Mouse (Mus musculus) midbrain, embryonic 11.5 days (tissue): ENCODE measurements around the gene Clec2i. TPM values are rescaled to one million over a fixed set of nuclear protein-coding genes. Genes with fewer than 3 reads are reported as not detected.
"Not testable (repeated sequence)": the region's sequence is repeated elsewhere in the genome, so short reads cannot be mapped to it uniquely, and the experiment has no call there.

Experiments
- ATAC-seq: fragments of 200-750 bp; cut with Nextera tagmentation; 2 replicates; pipeline ENCODE4 v1.8.0; 2017; ENCODE audit warnings: moderate TSS enrichment, moderate library complexity; ENCODE audit not compliant: low FRiP score
- DNase-seq: peaks from one replicate; pipeline ENCODE4 v3.0.0; 2015; ENCODE audit warnings: low spot score; ENCODE audit errors: missing footprints
- H3K27ac ChIP-seq: fragments of 300-500 bp; sonication (generic); 2 replicates; pipeline ENCODE4 v1.5.1; 2014; ENCODE audit warnings: low read depth, low read length
- H3K27me3 ChIP-seq: fragments of 300-500 bp; sonication (generic); 2 replicates; pipeline ENCODE4 v1.6.1; 2014; ENCODE audit warnings: mild to moderate bottlenecking, low read length, moderate library complexity, mixed read lengths; ENCODE audit not compliant: control insufficient read depth, insufficient read depth
- H3K36me3 ChIP-seq: fragments of 300-500 bp; sonication (generic); 2 replicates; pipeline ENCODE4 v1.6.1; 2014; ENCODE audit warnings: mild to moderate bottlenecking, low read length, moderate library complexity, mixed read lengths; ENCODE audit not compliant: control insufficient read depth, insufficient read depth
- H3K4me1 ChIP-seq: fragments of 300-500 bp; sonication (generic); 2 replicates; pipeline ENCODE4 v1.6.1; 2014; ENCODE audit warnings: low read length; ENCODE audit not compliant: control insufficient read depth, insufficient read depth
- H3K4me2 ChIP-seq: fragments of 300-500 bp; sonication (generic); 2 replicates; pipeline ENCODE4 v1.6.1; 2014; ENCODE audit warnings: mild to moderate bottlenecking, moderate library complexity
- H3K4me3 ChIP-seq: fragments of 300-500 bp; sonication (generic); 2 replicates; pipeline ENCODE4 v1.5.1; 2014; ENCODE audit warnings: low read depth, low read length
- H3K9ac ChIP-seq: fragments of 300-500 bp; sonication (generic); 2 replicates; pipeline ENCODE4 v1.6.1; 2014; ENCODE audit warnings: low read length
- H3K9me3 ChIP-seq: fragments of 300-500 bp; sonication (generic); 2 replicates; pipeline ENCODE4 v1.6.1; 2016; ENCODE audit warnings: low read length; ENCODE audit not compliant: control insufficient read depth
- WGBS: fragments of 180-500 bp; shearing (Covaris S2); extraction: QIAGEN DNeasy Blood & Tissue Kit; methylation state at CpG from one replicate; pipeline ENCODE4 v1.1.7; 2014; 5-methylcytosine and 5-hydroxymethylcytosine counted together
- microRNA-seq: library from miRNA; unstranded; fragments of <30 nt; microRNA quantifications from one replicate; pipeline ENCODE4, GENCODE M21; 2017
- polyA plus RNA-seq: library from polyadenylated mRNA; unstranded; fragments of >200 nt; fragmentation: Nextera tagmentation; extraction: Ambion mirVana; gene quantifications from 2 replicates; pipeline ENCODE4 v1.2.1, GENCODE M21; 2014

Clec2i gene
- polyA plus RNA-seq, 1 experiment from 2014 or later = not detected

GRCm38 (mm10) chr6:128935889-128936665 is 48.7 kb downstream of the Clec2i start:
- DNase-seq, H3K4me3 ChIP-seq, H3K4me1 ChIP-seq, H3K27me3 ChIP-seq, H3K9me3 ChIP-seq, H3K4me2 ChIP-seq, H3K36me3 ChIP-seq, H3K9ac ChIP-seq, ATAC-seq, H3K27ac ChIP-seq: not testable (repeated sequence)
- 92% methylated on average over 4 of the region's 13 CpGs for WGBS

DNA sequence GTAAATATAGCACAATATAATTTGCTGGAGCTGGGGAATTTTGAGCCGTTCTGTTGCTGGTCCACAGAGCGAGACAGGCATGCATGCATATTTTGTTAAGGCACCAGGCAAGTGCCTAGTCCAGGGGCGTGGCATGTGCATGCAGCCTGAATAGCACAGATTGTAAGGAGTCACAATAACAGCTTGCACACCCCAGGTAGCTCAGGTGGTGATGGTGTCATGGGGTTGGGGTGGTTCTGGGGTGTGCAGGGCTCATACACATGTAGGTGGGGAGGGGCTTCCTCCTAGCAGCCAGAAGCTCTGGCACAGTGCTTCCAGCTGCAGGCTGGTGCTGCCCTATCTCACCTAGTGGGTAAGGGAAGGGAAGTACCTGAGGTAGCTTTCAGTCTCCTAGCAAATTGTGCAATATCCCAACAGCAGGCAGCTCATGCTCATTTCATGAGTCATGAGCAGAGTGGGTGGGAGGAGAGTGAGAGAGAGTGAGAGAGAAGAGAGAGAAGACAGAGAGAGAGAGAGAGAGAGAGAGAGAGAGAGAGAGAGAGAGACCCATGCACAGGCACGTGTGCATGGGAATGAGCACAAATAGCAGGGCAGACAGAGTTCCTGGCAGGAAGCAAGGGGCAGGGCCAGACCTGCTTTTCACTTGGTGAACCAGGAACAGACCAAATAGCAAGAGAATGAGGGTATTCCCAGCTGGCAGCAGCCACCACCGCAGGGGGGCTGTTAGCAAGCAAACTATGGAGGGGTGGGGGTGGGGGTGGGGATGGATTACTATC is 54.4 kb downstream of the Clec2i start:
- ATAC-seq (0 out of 2 replicates have a peak, but pooled peaks have one; percentile 33), DNase-seq (no peak)
- no peak overlapping the region for H3K4me3 ChIP-seq
- H3K9ac ChIP-seq = no peak overlapping the region
- WGBS = 86% methylated on average over 5 of the region's 5 CpGs
- H3K27ac ChIP-seq = no peak overlapping the region
- H3K36me3 ChIP-seq = no peaks in the 10 kb centered on the region
- no peaks in the 10 kb centered on the region for H3K27me3 ChIP-seq
- no peaks in the 10 kb centered on the region for H3K9me3 ChIP-seq
- H3K4me1 ChIP-seq = no peaks in the 10 kb centered on the region
- H3K4me2 ChIP-seq = no peak overlapping the region

DNA sequence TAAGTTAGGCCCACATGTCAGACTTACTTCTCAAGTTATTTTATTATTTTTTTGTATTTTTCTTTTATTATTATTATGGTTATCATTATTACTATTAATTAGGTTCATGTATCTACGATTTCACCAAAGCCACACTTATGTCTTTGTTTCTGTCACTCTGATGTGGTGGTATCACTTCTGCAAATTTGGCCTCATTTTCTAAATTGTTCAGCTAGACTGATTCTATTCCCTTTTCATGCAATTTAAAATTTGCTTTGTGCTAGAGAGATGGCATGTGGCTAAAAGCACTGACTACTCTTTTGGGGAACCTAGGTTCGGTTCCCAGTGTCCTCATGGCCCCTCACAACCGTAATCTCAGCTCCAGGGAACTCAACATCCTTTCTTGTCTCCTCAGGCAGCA is 58.2 kb downstream of the Clec2i start:
- H3K27ac ChIP-seq = no peak overlapping the region
- H3K9me3 ChIP-seq = no peaks in the 10 kb centered on the region
- H3K36me3 ChIP-seq = no peaks in the 10 kb centered on the region
- H3K27me3 ChIP-seq = no peaks in the 10 kb centered on the region
- no peak overlapping the region for H3K9ac ChIP-seq
- ATAC-seq (no peak), DNase-seq (no peak)
- H3K4me2 ChIP-seq = no peak overlapping the region
- no peak overlapping the region for H3K4me3 ChIP-seq
- WGBS = 78% methylated on average over 3 of the region's 3 CpGs
- no peaks in the 10 kb centered on the region for H3K4me1 ChIP-seq

Small RNA genes lying within 50 kb of the gene (microRNA-seq; reads per million reads assigned to microRNA genes)
- gene Gm27336 = not detected

Other genes starting within 250 kb of the Clec2i start
- gene Clec2h, start 225.2 kb upstream of the Clec2i start, polyA plus RNA-seq = not detected in 2 replicates
- not detected in 2 replicates for gene Klrb1, start 164.5 kb upstream of the Clec2i start, polyA plus RNA-seq
- 0.08 TPM in 1 of 2 replicates, not detected in the other for gene Klrb1c, start 98.4 kb upstream of the Clec2i start, polyA plus RNA-seq
- not detected in 2 replicates for gene Gm44511, start 61.3 kb upstream of the Clec2i start, polyA plus RNA-seq
- gene Klrb1b, start 61.3 kb upstream of the Clec2i start, polyA plus RNA-seq = not detected in 2 replicates
- gene BC035044, start 3.5 kb downstream of the Clec2i start, polyA plus RNA-seq = 0.67 and 0.90 TPM in 2 replicates
- not detected in 2 replicates for gene Clec2g, start 46.8 kb downstream of the Clec2i start, polyA plus RNA-seq
- gene Klrb1f, start 158.3 kb downstream of the Clec2i start, polyA plus RNA-seq = 0.23 and 0.28 TPM in 2 replicates
- not detected in 2 replicates for gene Clec2e, start 213.3 kb downstream of the Clec2i start, polyA plus RNA-seq